Mouse (Mus musculus) C2C12 (cell line): ENCODE measurements around the gene Sntg2.

ENCODE experiments used
- CEBPB ChIP-seq: IDR thresholded peaks from one replicate; pipeline ENCODE4 v1.6.1; 2011; ENCODE audit warnings: low read depth, mild to moderate bottlenecking, control low read depth, moderate library complexity
- CTCF ChIP-seq: IDR thresholded peaks from one replicate; pipeline ENCODE4 v1.5.1; 2011; ENCODE audit not compliant: control insufficient read depth, insufficient read depth, insufficient read length
- FOSL1 ChIP-seq: IDR thresholded peaks from one replicate; pipeline ENCODE4 v1.8.0; 2011; ENCODE audit warnings: mild to moderate bottlenecking, low read length; ENCODE audit not compliant: poor library complexity, insufficient read depth, severe bottlenecking
- MAX ChIP-seq: IDR thresholded peaks from one replicate; pipeline ENCODE4 v1.6.1; 2011; ENCODE audit warnings: mild to moderate bottlenecking, control low read depth
- MYOD1 ChIP-seq: IDR thresholded peaks from one replicate; pipeline ENCODE4 v1.6.1; 2011; ENCODE audit warnings: low read depth; ENCODE audit not compliant: control insufficient read depth, insufficient read length
- MYOG ChIP-seq: IDR thresholded peaks from one replicate; pipeline ENCODE4 v1.6.1; 2011; ENCODE audit not compliant: control insufficient read depth, insufficient read length; ENCODE audit errors: extremely low read depth
- USF1 ChIP-seq: IDR thresholded peaks from one replicate; pipeline ENCODE4 v1.6.1; 2011; ENCODE audit warnings: low read depth, mild to moderate bottlenecking, control low read depth, moderate library complexity

- TF ChIP-seq MAX (no peak), CTCF (no peak), MYOG (no peak), USF1 (no peak), MYOD1 (no peak), FOSL1 (no peak), CEBPB (no peak)
Observed at GRCm38 (mm10) chr12:30199735-30200134, 173.4 kb downstream of the Sntg2 start.
